Comparison of ENCODE assay signal across 15 mouse cellular contexts in genomic region chr2:59721119-59721518, GRCm38 (mm10).
DNase-seq lines count a peak whose midpoint lies in the region; ATAC-seq and TF ChIP-seq lines count a peak whose summit lies in the region.
"Had no signal": no experiment of that assay in that cellular context is flagged by ENCODE, and none has a peak within 500 bp of the region (broad histone marks: within the 10 kb centered on the region; RNA-seq: fewer than 3 reads in every experiment).

No protein-coding gene starts in this region.

- no peak for TF ChIP-seq POLR2A in kidney, adult 2 months (IDR thresholded peaks at IDR 0.05; ENCODE audit: low read depth, low read length)

- H3K27me3 ChIP-seq in kidney, adult 2 months (replicated peaks; ENCODE audit: control insufficient read depth, insufficient read depth, low read length), result no peaks in the 10 kb centered on the region
- no peaks in the 10 kb centered on the region for H3K27me3 ChIP-seq in midbrain, embryonic 11.5 days (ENCODE audit: control insufficient read depth, insufficient read depth, low read length)
- H3K27me3 ChIP-seq in midbrain, embryonic 13.5 days, result 0 out of 2 replicates have a peak, but pooled peaks cover 3% of the 10 kb centered on the region
- no peaks in the 10 kb centered on the region for H3K27me3 ChIP-seq in heart, postnatal 0 days (ENCODE audit: control insufficient read depth, insufficient read depth, low read length)
- H3K27me3 ChIP-seq: forebrain, embryonic 12.5 days had no signal

- H3K4me3 ChIP-seq in kidney, adult 2 months (ENCODE audit: insufficient read depth, low read depth, low read length), result no peak overlapping the region
- H3K4me3 ChIP-seq in midbrain, embryonic 11.5 days (ENCODE audit: low read depth, low read length), result no peak overlapping the region
- H3K4me3 ChIP-seq in midbrain, embryonic 13.5 days (replicated peaks), result no peak overlapping the region
- H3K4me3 ChIP-seq in heart, postnatal 0 days (ENCODE audit: low read depth, low read length), result no peak overlapping the region
- H3K4me3 ChIP-seq: forebrain, embryonic 12.5 days; megakaryocyte, embryonic 14.5 days had no signal

- no peaks in the 10 kb centered on the region for H3K9me3 ChIP-seq in midbrain, embryonic 11.5 days (ENCODE audit: control insufficient read depth, low read length)
- H3K9me3 ChIP-seq in midbrain, embryonic 13.5 days, result no peaks in the 10 kb centered on the region
- no peaks in the 10 kb centered on the region for H3K9me3 ChIP-seq in heart, postnatal 0 days (replicated peaks; ENCODE audit: control insufficient read depth, low read length)
- H3K9me3 ChIP-seq: forebrain, embryonic 12.5 days; megakaryocyte, embryonic 14.5 days had no signal

- peak; percentile 10 for DNase-seq in kidney, adult 2 months
- DNase-seq in kidney, postnatal 36 days, result no peak
- DNase-seq in midbrain, embryonic 11.5 days (ENCODE audit: low spot score, missing footprints), result no peak
- DNase-seq in heart, postnatal 0 days (ENCODE audit: low spot score), result no peak
- peak; percentile 8 for DNase-seq in skeletal muscle tissue, adult 2 months (ENCODE audit: low read depth, low spot score)
- DNase-seq in right cerebral cortex, postnatal 4 days, result no peak
- DNase-seq in embryo, embryonic 11 days, result no peak
- DNase-seq: adrenal gland, postnatal 14 days; cerebellum, adult 11 months; layer of hippocampus, adult 9-11 months had no signal

- no peaks in the 10 kb centered on the region; the same call in 1 of the 2 replicates for H3K36me3 ChIP-seq in kidney, adult 2 months (ENCODE audit: control insufficient read depth, insufficient read depth, low read length)
- H3K36me3 ChIP-seq in midbrain, embryonic 11.5 days (ENCODE audit: control insufficient read depth, insufficient read depth, low read length), result no peaks in the 10 kb centered on the region
- no peaks in the 10 kb centered on the region for H3K36me3 ChIP-seq in midbrain, embryonic 13.5 days
- peaks cover 10% of the 10 kb centered on the region for H3K36me3 ChIP-seq in heart, postnatal 0 days (replicated peaks; ENCODE audit: control insufficient read depth, insufficient read depth, low read length)
- H3K36me3 ChIP-seq: forebrain, embryonic 12.5 days had no signal

- no peak overlapping the region for H3K4me2 ChIP-seq in midbrain, embryonic 11.5 days
- no peak overlapping the region for H3K4me2 ChIP-seq in midbrain, embryonic 13.5 days (replicated peaks)
- H3K4me2 ChIP-seq in heart, postnatal 0 days (ENCODE audit: low read depth, low read length), result no peak overlapping the region; the same call in 1 of the 2 replicates
- H3K4me2 ChIP-seq: forebrain, embryonic 12.5 days; liver, embryonic 11.5 days had no signal

- no peak overlapping the region for H3K27ac ChIP-seq in kidney, adult 2 months (ENCODE audit: insufficient read depth, low read depth, low read length)
- no peak overlapping the region for H3K27ac ChIP-seq in midbrain, embryonic 11.5 days (ENCODE audit: low read depth, low read length)
- no peak overlapping the region for H3K27ac ChIP-seq in midbrain, embryonic 13.5 days
- H3K27ac ChIP-seq in heart, postnatal 0 days (ENCODE audit: low read depth), result peak overlapping the region; percentile 51
- H3K27ac ChIP-seq: forebrain, embryonic 12.5 days had no signal

- peak; percentile 77; the same call in 1 of the 2 replicates for TF ChIP-seq EP300 in heart, postnatal 0 days (IDR thresholded peaks at IDR 0.05; ENCODE audit: low read depth)

- TF ChIP-seq CTCF in kidney, adult 2 months (conservative IDR thresholded peaks at IDR 0.05; ENCODE audit: insufficient read depth, insufficient read length, low read depth, low read length), result no peak
- TF ChIP-seq CTCF in heart, postnatal 0 days (IDR thresholded peaks at IDR 0.05; ENCODE audit: low read depth), result no peak

- 33% methylated on average over 8 of the region's 8 CpGs for WGBS in kidney, adult 2 months
- 37% methylated on average over 8 of the region's 8 CpGs for WGBS in midbrain, embryonic 11.5 days
- WGBS in midbrain, embryonic 13.5 days, result 16% methylated on average over 8 of the region's 8 CpGs
- WGBS in heart, postnatal 0 days, result 43% methylated on average over 8 of the region's 8 CpGs

- H3K9ac ChIP-seq in midbrain, embryonic 11.5 days (ENCODE audit: low read length), result no peak overlapping the region
- H3K9ac ChIP-seq in midbrain, embryonic 13.5 days (replicated peaks), result no peak overlapping the region
- H3K9ac ChIP-seq in heart, postnatal 0 days (replicated peaks; ENCODE audit: low read depth, low read length), result no peak overlapping the region
- H3K9ac ChIP-seq: forebrain, embryonic 12.5 days had no signal

- peaks cover 8% of the 10 kb centered on the region; the same call in 1 of the 2 replicates for H3K4me1 ChIP-seq in kidney, adult 2 months (ENCODE audit: control insufficient read depth, insufficient read depth, low read length)
- H3K4me1 ChIP-seq in midbrain, embryonic 11.5 days (ENCODE audit: control insufficient read depth, insufficient read depth, low read length), result peaks cover 25% of the 10 kb centered on the region
- H3K4me1 ChIP-seq in midbrain, embryonic 13.5 days (replicated peaks), result peaks cover 36% of the 10 kb centered on the region
- peaks cover 22% of the 10 kb centered on the region for H3K4me1 ChIP-seq in heart, postnatal 0 days (ENCODE audit: control insufficient read depth, insufficient read depth)

- peak; percentile 25; the same call in 1 of the 2 replicates for ATAC-seq in midbrain, embryonic 11.5 days (ENCODE audit: low FRiP score)
- ATAC-seq in midbrain, embryonic 13.5 days, result no peak
- ATAC-seq in heart, postnatal 0 days (ENCODE audit: insufficient read depth, low read depth), result peak; percentile 63; the same call in 1 of the 2 replicates
- ATAC-seq: hindbrain, embryonic 16.5 days had no signal

Comparison
In these comparisons a context has a peak if more than half of its experiments do, and no peak if none do; other contexts are left out.
1. DNase-seq: peak in kidney, adult 2 months (single experiment) and skeletal muscle tissue, adult 2 months (single experiment); none in kidney, postnatal 36 days (0 of 2), midbrain, embryonic 11.5 days (single experiment), heart, postnatal 0 days (single experiment), right cerebral cortex, postnatal 4 days (single experiment) and embryo, embryonic 11 days (single experiment).